Mouse (Mus musculus) cortical plate, adult 2 months (tissue): ENCODE results near the gene Mgat4b. TPM values are rescaled to one million over a fixed set of nuclear protein-coding genes. Genes with fewer than 3 reads are reported as not detected.

Experiments used
- H3K27ac ChIP-seq: fragments of 200-500 bp; 2 replicates; pipeline ENCODE4 v1.5.1; 2012; ENCODE audit warnings: low read length, control low read depth, inconsistent platforms; ENCODE audit not compliant: insufficient read depth
- H3K4me1 ChIP-seq: fragments of 200-500 bp; 2 replicates; pipeline ENCODE4 v1.6.1; 2011; ENCODE audit warnings: low read length; ENCODE audit not compliant: control insufficient read depth, insufficient read depth
- H3K4me3 ChIP-seq: fragments of 200-500 bp; 2 replicates; pipeline ENCODE4 v1.5.1; 2011; ENCODE audit warnings: mild to moderate bottlenecking, low read length, control low read depth; ENCODE audit not compliant: insufficient read depth
- CTCF ChIP-seq: fragments of 200-500 bp; IDR thresholded peaks from 2 replicates; pipeline ENCODE4 v1.5.1; 2011; ENCODE audit warnings: mild to moderate bottlenecking, control low read depth, low read length; ENCODE audit not compliant: insufficient read depth; ENCODE audit errors: extremely low read depth
- POLR2A ChIP-seq: fragments of 200-500 bp; IDR thresholded peaks from 2 replicates; pipeline ENCODE4 v1.6.1; 2011; ENCODE audit warnings: mild to moderate bottlenecking, low read length, control low read depth; ENCODE audit not compliant: insufficient read depth; ENCODE audit errors: extremely low read depth
- polyA plus RNA-seq: library from polyadenylated mRNA; depleted of rRNA; stranded (reverse); fragments of >200 nt; gene quantifications from 2 replicates; pipeline ENCODE4 v1.2.3, GENCODE M21; 2012; rRNA removed

Gene Mgat4b
- polyA plus RNA-seq, 1 experiment = 56.6 TPM

GRCm38 (mm10) chr11:50275568-50276151 is 65.0 kb downstream of the Mgat4b start:
- no peak overlapping the region for H3K27ac ChIP-seq

GRCm38 (mm10) chr11:50277025-50277424 is 66.3 kb downstream of the Mgat4b start:
- no peak for TF ChIP-seq CTCF
- no peak for TF ChIP-seq POLR2A
- Histone ChIP-seq H3K4me3 (no peak overlapping the region), H3K4me1 (peaks cover 6% of the 10 kb centered on the region; the same call in 1 of the 2 replicates), H3K27ac (no peak overlapping the region)

More at GRCm38 (mm10) chr11:50275568-50276151, 65.0 kb downstream of the Mgat4b start:
- no peak overlapping the region for H3K4me3 ChIP-seq
- H3K4me1 ChIP-seq = peaks cover 6% of the 10 kb centered on the region; the same call in 1 of the 2 replicates
- TF ChIP-seq POLR2A (no peak), CTCF (no peak)

GRCm38 (mm10) chr11:50277706-50278105 is 67.0 kb downstream of the Mgat4b start:
- no peak overlapping the region for H3K4me3 ChIP-seq
- TF ChIP-seq POLR2A (no peak), CTCF (no peak)
- no peak overlapping the region for H3K27ac ChIP-seq
- peaks cover 6% of the 10 kb centered on the region; the same call in 1 of the 2 replicates for H3K4me1 ChIP-seq

GRCm38 (mm10) chr11:50279005-50279404 is 68.3 kb downstream of the Mgat4b start:
- Histone ChIP-seq H3K4me3 (no peak overlapping the region), H3K4me1 (peaks cover 6% of the 10 kb centered on the region; the same call in 1 of the 2 replicates)
- TF ChIP-seq POLR2A = no peak
- TF ChIP-seq CTCF = no peak

GRCm38 (mm10) chr11:50280053-50280452 is 69.4 kb downstream of the Mgat4b start:
- H3K27ac ChIP-seq = no peak overlapping the region
- TF ChIP-seq CTCF (no peak), POLR2A (no peak)
- H3K4me3 ChIP-seq = no peak overlapping the region
- H3K4me1 ChIP-seq = peaks cover 4% of the 10 kb centered on the region; the same call in 1 of the 2 replicates

More at GRCm38 (mm10) chr11:50279005-50279404, 68.3 kb downstream of the Mgat4b start:
- H3K27ac ChIP-seq = no peak overlapping the region

Other genes starting within 250 kb of the Mgat4b start
- gene Rnf130, start 185.5 kb upstream of the Mgat4b start, polyA plus RNA-seq = 50.5 and 58.1 TPM in 2 replicates
- gene Tbc1d9b, start 79.5 kb upstream of the Mgat4b start, polyA plus RNA-seq = 162 and 188 TPM in 2 replicates
- gene Mrnip, start 36.4 kb upstream of the Mgat4b start, polyA plus RNA-seq = 23.7 and 24.9 TPM in 2 replicates
- gene Sqstm1, start 63 bp upstream of the Mgat4b start, polyA plus RNA-seq = 410 and 414 TPM in 2 replicates
- 22.5 and 24.2 TPM in 2 replicates for gene Ltc4s, start 27.7 kb downstream of the Mgat4b start, polyA plus RNA-seq
- gene Maml1, start 81.4 kb downstream of the Mgat4b start, polyA plus RNA-seq = 5.7 and 6.3 TPM in 2 replicates
- 229 and 257 TPM in 2 replicates for gene Canx, start 114.8 kb downstream of the Mgat4b start, polyA plus RNA-seq
- gene Cby3, start 143.6 kb downstream of the Mgat4b start, polyA plus RNA-seq = 0.53 and 0.71 TPM in 2 replicates
- 227 and 311 TPM in 2 replicates for gene Hnrnph1, start 166.1 kb downstream of the Mgat4b start, polyA plus RNA-seq
- gene Rufy1, start 220.2 kb downstream of the Mgat4b start, polyA plus RNA-seq = 36.4 and 37.5 TPM in 2 replicates